Mouse (Mus musculus) kidney, adult 2 months (tissue): ENCODE measurements around the gene Mgat4e. TPM values are rescaled to one million over a fixed set of nuclear protein-coding genes. Genes with fewer than 3 reads are reported as not detected.

Source experiments
- DNase-seq: peaks from one replicate; pipeline ENCODE4 v3.0.0; 2021
- H3K27ac ChIP-seq: fragments of 200-500 bp; 2 replicates; pipeline ENCODE4 v1.5.1; 2012; ENCODE audit warnings: low read depth, low read length, control low read depth, inconsistent platforms; ENCODE audit not compliant: insufficient read depth
- H3K27me3 ChIP-seq: fragments of 200-500 bp; replicated peaks from 2 replicates; pipeline ENCODE4 v1.6.1; 2012; ENCODE audit warnings: mild to moderate bottlenecking, moderate library complexity, low read length, inconsistent platforms; ENCODE audit not compliant: control insufficient read depth, insufficient read depth
- H3K36me3 ChIP-seq: fragments of 200-500 bp; 2 replicates; pipeline ENCODE4 v1.6.1; 2012; ENCODE audit warnings: mild to moderate bottlenecking, moderate library complexity, low read length, inconsistent platforms; ENCODE audit not compliant: control insufficient read depth, insufficient read depth
- H3K4me1 ChIP-seq: fragments of 200-500 bp; 2 replicates; pipeline ENCODE4 v1.6.1; 2011; ENCODE audit warnings: low read length; ENCODE audit not compliant: control insufficient read depth, insufficient read depth
- H3K4me3 ChIP-seq: fragments of 200-500 bp; 2 replicates; pipeline ENCODE4 v1.5.1; 2011; ENCODE audit warnings: mild to moderate bottlenecking, low read depth, low read length, control low read depth; ENCODE audit not compliant: insufficient read depth
- CTCF ChIP-seq: fragments of 200-500 bp; conservative IDR thresholded peaks from 2 replicates; pipeline ENCODE4 v1.5.1; 2011; ENCODE audit warnings: low read depth, mild to moderate bottlenecking, control low read depth, low read length, moderate library complexity, mixed read lengths; ENCODE audit not compliant: insufficient read depth, insufficient read length
- POLR2A ChIP-seq: fragments of 200-500 bp; IDR thresholded peaks from one replicate; pipeline ENCODE4 v1.6.1; 2011; ENCODE audit warnings: low read depth, low read length, control low read depth
- WGBS: fragments of 180-500 bp; shearing (Covaris S2); methylation state at CpG from one replicate; pipeline ENCODE4 v1.1.7; 2018; 5-methylcytosine and 5-hydroxymethylcytosine counted together
- polyA plus RNA-seq: library from polyadenylated mRNA; depleted of rRNA; stranded (reverse); fragments of >200 nt; gene quantifications from 2 replicates; pipeline ENCODE4 v1.2.3, GENCODE M21; 2012; rRNA removed

Gene Mgat4e
- polyA plus RNA-seq, 1 experiment, result 0.11 TPM

- Histone ChIP-seq H3K27ac (peak within 1 kb of the TSS; percentile 91), H3K4me1 (peaks cover 6% of the 10 kb centered on the region), H3K4me3 (peak within 1 kb of the TSS; percentile 85), H3K36me3 (no peaks in the 10 kb centered on the region; the same call in 1 of the 2 replicates), H3K27me3 (no peaks in the 10 kb centered on the region)
- WGBS, result under 1% methylated on average over 58 of the region's 58 CpGs
- TF ChIP-seq POLR2A (peak; percentile 78), CTCF (peak; percentile 51)
- peak; percentile 99 for DNase-seq
These were observed 54.9 kb downstream of the Mgat4e start, which contains the start of gene Rabif for GRCm38 (mm10) chr1:134494428-134495215. Gene Rabif, plus strand, starts transcription at chr1:134494648.

- TF ChIP-seq POLR2A (no peak), CTCF (no peak)
- Histone ChIP-seq H3K27ac (peak overlapping the region; percentile 91), H3K4me3 (peak overlapping the region; percentile 62)
These were observed 55.5 kb downstream of the Mgat4e start for GRCm38 (mm10) chr1:134493956-134494355.

GRCm38 (mm10) chr1:134493496-134493895, 56.0 kb downstream of the Mgat4e start:
- no peak for TF ChIP-seq CTCF
- TF ChIP-seq POLR2A, result no peak
- Histone ChIP-seq H3K4me1 (peaks cover 6% of the 10 kb centered on the region), H3K27ac (no peak overlapping the region), H3K4me3 (no peak overlapping the region), H3K27me3 (no peaks in the 10 kb centered on the region), H3K36me3 (no peaks in the 10 kb centered on the region; the same call in none of the 2 replicates)
- 54% methylated on average over 2 of the region's 2 CpGs for WGBS
- no peak for DNase-seq

More at GRCm38 (mm10) chr1:134493956-134494355, 55.5 kb downstream of the Mgat4e start:
- WGBS, result 17% methylated on average over 5 of the region's 5 CpGs
- DNase-seq, result no peak
- no peaks in the 10 kb centered on the region for H3K27me3 ChIP-seq
- H3K4me1 ChIP-seq, result peaks cover 6% of the 10 kb centered on the region
- no peaks in the 10 kb centered on the region; the same call in none of the 2 replicates for H3K36me3 ChIP-seq

- no peaks in the 10 kb centered on the region; the same call in none of the 2 replicates for H3K36me3 ChIP-seq
- 73% methylated on average over 7 of the region's 7 CpGs for WGBS
- DNase-seq, result no peak
- no peak overlapping the region for H3K4me3 ChIP-seq
- no peaks in the 10 kb centered on the region for H3K27me3 ChIP-seq
- H3K27ac ChIP-seq, result no peak overlapping the region
- TF ChIP-seq CTCF, result no peak
- no peak for TF ChIP-seq POLR2A
- peaks cover 6% of the 10 kb centered on the region for H3K4me1 ChIP-seq
These were observed 57.2 kb downstream of the Mgat4e start for GRCm38 (mm10) chr1:134492276-134492675.

Other genes with a start within 250 kb of the Mgat4e start
- 3.6 and 4.2 TPM in 2 replicates for gene Ppfia4, start 216.8 kb downstream of the Mgat4e start, polyA plus RNA-seq
- gene Tmem183a, start 187.7 kb downstream of the Mgat4e start, polyA plus RNA-seq, result 84.0 and 100 TPM in 2 replicates
- 0.06 TPM in 1 of 2 replicates, not detected in the other for gene 4933406M09Rik, start 163.7 kb downstream of the Mgat4e start, polyA plus RNA-seq
- gene Cyb5r1, start 144.1 kb downstream of the Mgat4e start, polyA plus RNA-seq, result 41.9 and 56.8 TPM in 2 replicates
- gene Adipor1, start 134.3 kb downstream of the Mgat4e start, polyA plus RNA-seq, result 113 and 119 TPM in 2 replicates
- gene Klhl12, start 94.2 kb downstream of the Mgat4e start, polyA plus RNA-seq, result 8.1 and 9.6 TPM in 2 replicates
- gene Rabif, start 55.0 kb downstream of the Mgat4e start, polyA plus RNA-seq, result 16.1 and 17.9 TPM in 2 replicates
- 6.1 and 6.2 TPM in 2 replicates for gene Kdm5b, start 10.5 kb upstream of the Mgat4e start, polyA plus RNA-seq
- 0.10 and 1.1 TPM in 2 replicates for gene Syt2, start 97.0 kb upstream of the Mgat4e start, polyA plus RNA-seq